Mouse (Mus musculus) midbrain, embryonic 11.5 days (tissue): Measurements from ENCODE around the gene Fam227a. TPM values are rescaled to one million over a fixed set of nuclear protein-coding genes. Genes with fewer than 3 reads are reported as not detected.

Experiments
- ATAC-seq: fragments of 200-750 bp; cut with Nextera tagmentation; 2 replicates; pipeline ENCODE4 v1.8.0; 2017; ENCODE audit warnings: moderate TSS enrichment, moderate library complexity; ENCODE audit not compliant: low FRiP score
- DNase-seq: peaks from one replicate; pipeline ENCODE4 v3.0.0; 2015; ENCODE audit warnings: low spot score; ENCODE audit errors: missing footprints
- H3K27ac ChIP-seq: fragments of 300-500 bp; sonication (generic); 2 replicates; pipeline ENCODE4 v1.5.1; 2014; ENCODE audit warnings: low read depth, low read length
- H3K27me3 ChIP-seq: fragments of 300-500 bp; sonication (generic); 2 replicates; pipeline ENCODE4 v1.6.1; 2014; ENCODE audit warnings: mild to moderate bottlenecking, low read length, moderate library complexity, mixed read lengths; ENCODE audit not compliant: control insufficient read depth, insufficient read depth
- H3K36me3 ChIP-seq: fragments of 300-500 bp; sonication (generic); 2 replicates; pipeline ENCODE4 v1.6.1; 2014; ENCODE audit warnings: mild to moderate bottlenecking, low read length, moderate library complexity, mixed read lengths; ENCODE audit not compliant: control insufficient read depth, insufficient read depth
- H3K4me1 ChIP-seq: fragments of 300-500 bp; sonication (generic); 2 replicates; pipeline ENCODE4 v1.6.1; 2014; ENCODE audit warnings: low read length; ENCODE audit not compliant: control insufficient read depth, insufficient read depth
- H3K4me2 ChIP-seq: fragments of 300-500 bp; sonication (generic); 2 replicates; pipeline ENCODE4 v1.6.1; 2014; ENCODE audit warnings: mild to moderate bottlenecking, moderate library complexity
- H3K4me3 ChIP-seq: fragments of 300-500 bp; sonication (generic); 2 replicates; pipeline ENCODE4 v1.5.1; 2014; ENCODE audit warnings: low read depth, low read length
- H3K9ac ChIP-seq: fragments of 300-500 bp; sonication (generic); 2 replicates; pipeline ENCODE4 v1.6.1; 2014; ENCODE audit warnings: low read length
- H3K9me3 ChIP-seq: fragments of 300-500 bp; sonication (generic); 2 replicates; pipeline ENCODE4 v1.6.1; 2016; ENCODE audit warnings: low read length; ENCODE audit not compliant: control insufficient read depth
- WGBS: fragments of 180-500 bp; shearing (Covaris S2); extraction: QIAGEN DNeasy Blood & Tissue Kit; methylation state at CpG from one replicate; pipeline ENCODE4 v1.1.7; 2014; 5-methylcytosine and 5-hydroxymethylcytosine counted together
- microRNA-seq: library from miRNA; unstranded; fragments of <30 nt; microRNA quantifications from one replicate; pipeline ENCODE4, GENCODE M21; 2017
- polyA plus RNA-seq: library from polyadenylated mRNA; unstranded; fragments of >200 nt; fragmentation: Nextera tagmentation; extraction: Ambion mirVana; gene quantifications from 2 replicates; pipeline ENCODE4 v1.2.1, GENCODE M21; 2014

The Fam227a gene
- polyA plus RNA-seq, 1 experiment from 2014 or later: 3.7 TPM

GRCm38 (mm10) chr15:79576947-79577346, 81.8 kb downstream of the Fam227a start:
- no peaks in the 10 kb centered on the region for H3K9me3 ChIP-seq
- no peak overlapping the region for H3K27ac ChIP-seq
- DNase-seq (no peak), ATAC-seq (no peak)
- no peaks in the 10 kb centered on the region for H3K4me1 ChIP-seq
- H3K9ac ChIP-seq: no peak overlapping the region
- no peak overlapping the region for H3K4me2 ChIP-seq
- 89% methylated on average over 2 of the region's 2 CpGs for WGBS
- no peak overlapping the region for H3K4me3 ChIP-seq
- H3K27me3 ChIP-seq: no peaks in the 10 kb centered on the region
- no peaks in the 10 kb centered on the region for H3K36me3 ChIP-seq

GRCm38 (mm10) chr15:79575543-79576222, 83.1 kb downstream of the Fam227a start:
- no peak overlapping the region for H3K4me3 ChIP-seq
- H3K4me1 ChIP-seq: no peaks in the 10 kb centered on the region
- WGBS: 59% methylated on average over 1 of the region's 1 CpGs
- no peaks in the 10 kb centered on the region for H3K36me3 ChIP-seq
- H3K4me2 ChIP-seq: no peak overlapping the region
- ATAC-seq (no peak), DNase-seq (no peak)
- H3K9me3 ChIP-seq: no peaks in the 10 kb centered on the region
- no peak overlapping the region for H3K27ac ChIP-seq
- H3K27me3 ChIP-seq: no peaks in the 10 kb centered on the region
- H3K9ac ChIP-seq: no peak overlapping the region

DNA sequence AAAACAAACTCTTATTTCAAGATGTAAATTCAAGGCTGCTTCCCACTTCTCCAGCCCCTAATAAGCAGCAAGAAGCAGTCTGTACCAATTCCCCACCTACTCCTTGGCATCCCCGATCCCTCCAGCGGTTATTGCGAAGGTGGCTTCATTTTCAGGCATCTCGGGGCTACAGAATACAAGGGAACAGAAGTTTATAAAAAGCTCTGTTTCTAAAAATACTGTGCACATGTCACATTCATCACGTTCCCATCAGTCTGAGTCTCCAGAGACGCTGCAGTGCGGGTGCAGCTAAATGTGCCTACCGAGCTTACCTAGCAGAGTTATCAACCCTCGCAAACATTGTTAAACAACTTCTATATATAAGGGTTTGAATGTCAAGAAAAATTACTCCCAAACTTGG, 96.3 kb downstream of the Fam227a start:
- H3K36me3 ChIP-seq: no peaks in the 10 kb centered on the region; the same call in 1 of the 2 replicates
- no peak overlapping the region for H3K4me2 ChIP-seq
- H3K9me3 ChIP-seq: no peaks in the 10 kb centered on the region
- DNase-seq (no peak), ATAC-seq (no peak)
- H3K4me1 ChIP-seq: no peaks in the 10 kb centered on the region
- no peak overlapping the region for H3K9ac ChIP-seq
- WGBS: 89% methylated on average over 9 of the region's 9 CpGs
- H3K27me3 ChIP-seq: no peaks in the 10 kb centered on the region
- H3K27ac ChIP-seq: no peak overlapping the region
- no peak overlapping the region for H3K4me3 ChIP-seq

DNA sequence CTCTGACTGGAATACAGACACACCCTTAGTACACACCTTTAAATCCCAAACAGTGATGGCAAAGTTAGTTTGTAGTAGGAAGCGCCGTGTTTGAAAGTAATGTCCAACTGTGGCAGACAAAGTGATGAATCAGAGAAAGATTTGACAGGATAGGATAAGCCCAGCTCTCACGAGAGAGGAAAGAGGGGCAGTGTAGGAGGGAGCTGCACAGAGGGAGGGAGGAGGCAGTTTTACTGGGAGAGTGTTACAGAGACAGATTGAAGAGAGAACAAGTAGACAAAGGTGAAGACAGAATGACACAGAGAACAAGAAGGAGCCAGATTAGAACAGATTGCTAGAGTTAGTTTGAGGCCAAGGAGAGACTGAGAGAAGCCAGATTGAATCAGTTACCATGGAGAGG, 99.1 kb downstream of the Fam227a start:
- DNase-seq (no peak), ATAC-seq (no peak)
- WGBS: 71% methylated on average over 3 of the region's 3 CpGs
- H3K4me2 ChIP-seq: no peak overlapping the region
- no peaks in the 10 kb centered on the region for H3K4me1 ChIP-seq
- H3K36me3 ChIP-seq: no peaks in the 10 kb centered on the region; the same call in 1 of the 2 replicates
- H3K27ac ChIP-seq: no peak overlapping the region
- no peaks in the 10 kb centered on the region for H3K27me3 ChIP-seq
- no peak overlapping the region for H3K9ac ChIP-seq
- H3K4me3 ChIP-seq: no peak overlapping the region
- H3K9me3 ChIP-seq: no peaks in the 10 kb centered on the region

Small RNAs within 50 kb of the gene (microRNA-seq; reads per million reads assigned to microRNA genes)
- not detected for gene Gm27903

Other genes with a start within 250 kb of the Fam227a start
- gene Csnk1e, start 203.4 kb downstream of the Fam227a start, polyA plus RNA-seq: 175 and 182 TPM in 2 replicates
- not detected in 2 replicates for gene Kcnj4, start 153.7 kb downstream of the Fam227a start, polyA plus RNA-seq
- 14.9 and 16.4 TPM in 2 replicates for gene Kdelr3, start 142.5 kb downstream of the Fam227a start, polyA plus RNA-seq
- 81.9 and 82.6 TPM in 2 replicates for gene Ddx17, start 112.2 kb downstream of the Fam227a start, polyA plus RNA-seq
- 0.94 and 1.1 TPM in 2 replicates for gene Dmc1, start 53.8 kb downstream of the Fam227a start, polyA plus RNA-seq
- gene Cby1, start 243 bp upstream of the Fam227a start, polyA plus RNA-seq: 85.1 and 87.4 TPM in 2 replicates
- gene Tomm22, start 11.9 kb upstream of the Fam227a start, polyA plus RNA-seq: 327 and 349 TPM in 2 replicates
- 12.9 and 14.0 TPM in 2 replicates for gene Josd1, start 29.0 kb upstream of the Fam227a start, polyA plus RNA-seq
- 31.9 and 37.5 TPM in 2 replicates for gene Gtpbp1, start 31.9 kb upstream of the Fam227a start, polyA plus RNA-seq
- gene Sun2, start 83.6 kb upstream of the Fam227a start, polyA plus RNA-seq: 3.0 and 4.2 TPM in 2 replicates
- gene Dnal4, start 118.9 kb upstream of the Fam227a start, polyA plus RNA-seq: 62.9 and 72.1 TPM in 2 replicates
- 1.3 and 2.1 TPM in 2 replicates for gene Nptxr, start 145.8 kb upstream of the Fam227a start, polyA plus RNA-seq
- gene Npcd, start 175.3 kb upstream of the Fam227a start, polyA plus RNA-seq: 0.86 TPM in 1 of 2 replicates, not detected in the other
- 17.1 and 18.8 TPM in 2 replicates for gene Cbx6, start 175.7 kb upstream of the Fam227a start, polyA plus RNA-seq
- gene Apobec3, start 232.7 kb upstream of the Fam227a start, polyA plus RNA-seq: 5.5 and 6.0 TPM in 2 replicates